Mouse (Mus musculus) layer of hippocampus, postnatal 25 days (tissue): ENCODE results near the gene Dlg4. TPM values are rescaled to one million over a fixed set of nuclear protein-coding genes. Genes with fewer than 3 reads are reported as not detected.
"Not testable (repeated sequence)": the region's sequence is repeated elsewhere in the genome, so short reads cannot be mapped to it uniquely, and the experiment has no call there.

ENCODE experiments used
- DNase-seq, 2 experiments: peaks; one replicate each; pipeline ENCODE4 v3.0.0; 2022; ENCODE audit warnings: mixed read lengths in 2 of 2, low spot score in 1 of 2; ENCODE audit errors: extremely low spot score in 1 of 2
- total RNA-seq, 2 experiments: library from RNA; stranded (reverse); gene quantifications; 2 replicates each; pipeline ENCODE4 v1.2.3; 2021

Gene Dlg4
- total RNA-seq, 2 experiments from 2014 or later: 857 to 887 TPM

GRCm38 (mm10) chr11:69996161-69997061, 20.3 kb upstream of the Dlg4 start:
- DNase-seq: no peak

GRCm38 (mm10) chr11:69997070-69997509, 19.7 kb upstream of the Dlg4 start:
- peak; percentile 61 to 69 for DNase-seq

- no peak for DNase-seq
Observed at GRCm38 (mm10) chr11:69998567-69999491, 17.9 kb upstream of the Dlg4 start.

- DNase-seq: no peak
Observed at GRCm38 (mm10) chr11:69999666-70000065, 17.1 kb upstream of the Dlg4 start.

- peak; percentile 76 to 81 for DNase-seq
Observed at GRCm38 (mm10) chr11:70000396-70000898, 16.3 kb upstream of the Dlg4 start, which contains the start of gene Dvl2. Gene Dvl2, plus strand, starts transcription at chr11:70000595.

- DNase-seq: no peak
Observed at GRCm38 (mm10) chr11:70001159-70001558, 15.6 kb upstream of the Dlg4 start.

GRCm38 (mm10) chr11:70001865-70002264, 14.9 kb upstream of the Dlg4 start:
- no peak for DNase-seq

- no peak for DNase-seq
Observed at GRCm38 (mm10) chr11:70002471-70002870, 14.3 kb upstream of the Dlg4 start.

- DNase-seq: no peak
Observed at GRCm38 (mm10) chr11:70005521-70005920, 11.2 kb upstream of the Dlg4 start.

GRCm38 (mm10) chr11:70010033-70010432, 6.7 kb upstream of the Dlg4 start:
- DNase-seq: no peak

- DNase-seq: no peak
Observed at GRCm38 (mm10) chr11:70010548-70010947, 6.2 kb upstream of the Dlg4 start.

- no peak for DNase-seq
Observed at GRCm38 (mm10) chr11:70010961-70011360, 5.8 kb upstream of the Dlg4 start.

GRCm38 (mm10) chr11:70012931-70013330, 3.8 kb upstream of the Dlg4 start:
- no peak for DNase-seq

- no peak for DNase-seq
Observed at GRCm38 (mm10) chr11:70013408-70013807, 3.3 kb upstream of the Dlg4 start.

GRCm38 (mm10) chr11:70014051-70014450, 2.7 kb upstream of the Dlg4 start:
- DNase-seq: no peak

- peak; percentile 73 to 76 for DNase-seq
Observed at GRCm38 (mm10) chr11:70014880-70015558, 1.7 kb upstream of the Dlg4 start, which contains the start of gene Acadvl. Gene Acadvl, minus strand, starts transcription at chr11:70015411.

GRCm38 (mm10) chr11:70015677-70016076, 1.1 kb upstream of the Dlg4 start:
- DNase-seq: no peak

- not testable (repeated sequence) for DNase-seq
Observed at GRCm38 (mm10) chr11:70016177-70016576, 565 bp upstream of the Dlg4 start.

GRCm38 (mm10) chr11:70017199-70017767, 541 bp downstream of the Dlg4 start:
- DNase-seq: no peak
